Mouse (Mus musculus): ENCODE measurements around the gene I0C0044D17Rik. TPM values are rescaled to one million over a fixed set of nuclear protein-coding genes. Genes with fewer than 3 reads are reported as not detected.

The I0C0044D17Rik gene
- polyA plus RNA-seq, 1 experiment from 2014 or later: not detected

DNA sequence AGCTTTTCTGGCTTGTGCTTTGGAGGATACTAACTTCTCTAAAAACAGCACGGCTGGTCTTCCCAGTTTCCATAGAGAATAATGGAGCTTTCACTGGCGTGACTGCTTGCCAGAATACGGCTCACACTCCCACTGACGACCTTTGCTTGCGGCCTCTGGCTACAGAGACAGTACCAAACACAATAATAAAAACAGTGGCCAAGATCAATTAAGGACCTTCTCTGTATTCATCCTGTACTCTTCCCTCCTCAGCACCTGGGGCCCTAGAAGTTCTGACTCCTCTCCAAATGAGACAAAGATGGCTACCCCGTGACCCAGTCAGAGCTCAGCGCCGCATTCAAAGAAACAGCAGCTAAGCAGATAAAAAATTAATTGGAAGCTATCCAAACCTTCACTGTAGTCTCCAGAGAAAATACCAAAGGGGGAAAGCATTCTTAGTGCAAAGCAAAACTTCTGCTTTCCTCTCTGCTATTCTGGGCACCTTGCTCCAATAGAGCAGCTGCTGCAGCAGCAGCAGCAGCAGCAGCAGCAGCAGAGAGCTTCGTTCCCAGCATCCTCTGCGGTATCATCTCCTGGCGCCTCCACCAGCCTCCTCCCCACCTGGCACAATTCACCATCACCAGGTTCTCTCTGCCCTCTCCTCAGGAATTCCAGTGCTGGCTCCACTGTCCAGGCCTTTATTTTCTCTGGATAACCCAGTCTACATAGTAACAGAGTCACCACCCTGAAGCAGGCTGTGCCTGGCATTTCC is 26.9 kb downstream of the I0C0044D17Rik start:
- Histone ChIP-seq H3K9me3 (replicated peaks) (no peaks in the 10 kb centered on the region), H3K4me1 (replicated peaks) (no peaks in the 10 kb centered on the region), H3K27me3 (no peaks in the 10 kb centered on the region), H3K27ac (replicated peaks) (no peak overlapping the region), H3K4me2 (no peak overlapping the region), H3K36me3 (replicated peaks) (no peaks in the 10 kb centered on the region), H3K4me3 (replicated peaks) (no peak overlapping the region), H3K9ac (no peak overlapping the region)
- ATAC-seq (ENCODE audit: insufficient read depth): no peak
- WGBS (ENCODE audit: insufficient replicate concordance): 67% methylated on average over 11 of the region's 11 CpGs

DNA sequence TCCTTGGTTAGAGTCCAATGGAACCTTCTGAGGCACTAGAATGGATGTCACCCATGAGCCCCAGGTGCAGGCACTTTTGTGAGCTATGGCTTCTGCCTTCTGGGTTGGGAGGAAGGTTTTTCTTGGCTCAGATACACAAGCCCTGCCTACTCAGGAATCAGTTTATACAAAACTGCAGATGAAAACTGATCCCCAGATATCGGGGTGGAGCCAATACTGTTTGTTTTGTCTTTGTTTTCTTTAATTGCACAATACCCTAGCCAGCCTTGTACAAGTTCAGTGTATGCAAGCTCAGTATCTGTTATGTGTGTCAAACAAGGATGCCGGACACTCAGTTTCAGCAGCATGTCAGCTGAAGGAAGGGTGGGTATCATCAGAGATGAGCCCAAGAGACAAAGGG is 28.4 kb downstream of the I0C0044D17Rik start:
- 49% methylated on average over 2 of the region's 2 CpGs for WGBS (ENCODE audit: insufficient replicate concordance)
- H3K4me1 ChIP-seq (replicated peaks): no peaks in the 10 kb centered on the region
- no peaks in the 10 kb centered on the region for H3K36me3 ChIP-seq (replicated peaks)
- no peak overlapping the region for H3K4me3 ChIP-seq (replicated peaks)
- no peaks in the 10 kb centered on the region for H3K27me3 ChIP-seq
- H3K9me3 ChIP-seq (replicated peaks): no peaks in the 10 kb centered on the region
- no peak overlapping the region for H3K4me2 ChIP-seq
- no peak overlapping the region for H3K27ac ChIP-seq (replicated peaks)
- no peak for ATAC-seq (ENCODE audit: insufficient read depth)
- H3K9ac ChIP-seq: no peak overlapping the region

DNA sequence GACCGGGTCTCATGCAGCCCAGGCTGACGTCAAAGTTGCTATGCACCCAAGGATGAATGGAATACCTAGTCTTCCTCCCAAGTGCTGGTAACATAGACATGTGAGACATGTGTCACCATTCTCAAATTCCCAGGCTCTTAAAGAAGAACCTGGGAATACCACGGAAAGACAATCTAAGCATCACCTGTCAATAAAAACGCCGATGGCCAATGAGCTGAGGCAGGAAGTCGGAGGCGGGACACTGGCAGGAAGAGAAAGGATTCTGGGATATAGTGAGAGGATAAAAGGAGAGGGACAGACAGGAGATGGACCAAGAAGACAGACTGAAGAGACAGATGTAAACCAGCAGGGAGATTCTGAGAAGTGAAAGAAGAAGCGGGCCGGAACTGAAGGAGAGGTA is 30.2 kb downstream of the I0C0044D17Rik start:
- no peaks in the 10 kb centered on the region for H3K9me3 ChIP-seq (replicated peaks)
- no peak overlapping the region for H3K27ac ChIP-seq (replicated peaks)
- no peak overlapping the region for H3K9ac ChIP-seq
- 83% methylated on average over 9 of the region's 9 CpGs for WGBS (ENCODE audit: insufficient replicate concordance)
- no peak overlapping the region for H3K4me3 ChIP-seq (replicated peaks)
- no peaks in the 10 kb centered on the region for H3K27me3 ChIP-seq
- peaks cover 3% of the 10 kb centered on the region; the same call in 1 of the 2 replicates for H3K4me1 ChIP-seq (replicated peaks)
- no peak overlapping the region for H3K4me2 ChIP-seq
- no peaks in the 10 kb centered on the region for H3K36me3 ChIP-seq (replicated peaks)
- no peak for ATAC-seq (ENCODE audit: insufficient read depth)

DNA sequence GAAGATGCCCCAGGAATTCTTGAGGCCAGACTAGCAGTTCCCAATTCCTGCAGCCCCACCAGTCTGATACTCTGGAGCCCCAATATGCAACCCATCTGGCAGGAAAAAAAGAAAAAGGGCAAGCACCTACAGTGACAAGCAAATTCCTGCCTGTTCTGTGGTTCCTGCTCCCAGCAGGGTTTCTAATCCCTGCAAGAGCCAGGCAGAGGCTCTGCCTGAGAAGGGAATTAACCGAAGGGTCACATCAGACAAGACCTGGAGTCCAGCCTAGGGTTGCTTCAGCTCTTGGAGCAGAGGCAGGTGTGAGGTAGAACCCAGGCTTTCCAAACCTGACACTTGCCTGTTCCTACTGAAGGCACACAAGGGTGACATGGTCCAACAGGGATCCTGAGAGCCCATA is 32.9 kb downstream of the I0C0044D17Rik start:
- Histone ChIP-seq H3K36me3 (replicated peaks) (no peaks in the 10 kb centered on the region), H3K9ac (no peak overlapping the region), H3K4me1 (replicated peaks) (peaks cover 3% of the 10 kb centered on the region; the same call in 1 of the 2 replicates), H3K4me2 (no peak overlapping the region), H3K27ac (replicated peaks) (no peak overlapping the region), H3K4me3 (replicated peaks) (no peak overlapping the region), H3K27me3 (no peaks in the 10 kb centered on the region), H3K9me3 (replicated peaks) (no peaks in the 10 kb centered on the region)
- 47% methylated on average over 1 of the region's 1 CpGs for WGBS (ENCODE audit: insufficient replicate concordance)
- no peak for ATAC-seq (ENCODE audit: insufficient read depth)

DNA sequence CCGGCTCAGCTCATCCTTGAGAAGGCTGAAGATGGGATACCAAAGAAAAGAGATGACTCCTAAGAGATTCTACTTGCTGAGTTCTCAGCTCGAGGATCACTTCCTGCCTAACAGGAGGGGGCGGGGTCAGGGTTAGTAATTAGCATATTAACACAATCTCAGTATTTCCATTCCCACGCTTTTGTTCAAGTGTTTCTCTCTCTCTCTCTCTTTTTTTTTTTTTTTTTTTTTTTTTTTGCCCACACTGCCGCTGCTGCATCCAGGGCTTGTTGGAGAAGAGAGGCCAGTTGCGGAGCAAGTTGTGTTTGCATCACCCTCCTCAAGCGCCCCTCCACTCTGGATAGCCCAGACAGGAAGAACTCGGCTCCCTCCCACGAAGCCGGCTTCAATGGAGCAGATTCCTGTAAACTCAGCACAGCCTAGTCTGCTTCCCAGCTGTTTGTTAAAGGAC is 33.8 kb downstream of the I0C0044D17Rik start:
- Histone ChIP-seq H3K36me3 (replicated peaks) (no peaks in the 10 kb centered on the region), H3K27me3 (no peaks in the 10 kb centered on the region), H3K9ac (no peak overlapping the region), H3K4me2 (peak overlapping the region; percentile 10; the same call in 1 of the 2 replicates), H3K4me3 (replicated peaks) (no peak overlapping the region), H3K4me1 (replicated peaks) (peaks cover 3% of the 10 kb centered on the region; the same call in 1 of the 2 replicates), H3K9me3 (replicated peaks) (no peaks in the 10 kb centered on the region), H3K27ac (replicated peaks) (no peak overlapping the region)
- ATAC-seq (ENCODE audit: insufficient read depth): no peak
- 5% methylated on average over 10 of the region's 10 CpGs for WGBS (ENCODE audit: insufficient replicate concordance)

DNA sequence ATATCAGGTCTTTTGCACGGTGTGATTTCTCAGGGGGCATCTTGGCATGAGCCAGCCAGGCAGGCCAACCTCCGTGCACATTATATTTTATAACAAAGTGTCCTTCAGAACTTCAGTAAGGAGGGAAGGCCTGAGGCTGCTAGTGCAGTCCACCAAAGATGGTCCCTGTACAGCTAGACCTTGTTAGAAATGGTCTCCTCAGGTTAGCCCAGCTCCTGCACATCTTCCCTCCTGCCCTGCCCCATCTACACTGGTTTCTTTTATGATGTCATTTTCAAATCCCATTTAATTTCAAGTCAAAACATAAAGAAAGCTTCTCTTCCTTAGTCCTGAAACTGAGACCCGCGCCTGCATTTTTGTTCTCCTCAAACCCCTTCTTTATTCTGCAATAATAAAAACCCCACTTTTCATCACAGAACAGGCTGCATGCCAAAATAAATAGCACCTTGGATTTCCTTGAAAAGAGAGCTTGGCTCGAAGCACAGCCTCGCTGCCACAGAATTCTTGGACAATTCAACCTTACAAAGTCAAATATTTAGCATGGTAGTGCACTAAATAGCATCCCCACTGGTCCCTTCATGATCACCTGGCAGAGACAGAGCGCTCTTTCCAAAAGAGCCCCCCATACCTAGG is 34.4 kb downstream of the I0C0044D17Rik start:
- H3K4me2 ChIP-seq: 0 out of 2 replicates have a peak overlapping the region, but pooled peaks have one; percentile 10
- H3K36me3 ChIP-seq (replicated peaks): no peaks in the 10 kb centered on the region
- H3K27me3 ChIP-seq: no peaks in the 10 kb centered on the region
- H3K4me1 ChIP-seq (replicated peaks): peaks cover 3% of the 10 kb centered on the region; the same call in 1 of the 2 replicates
- H3K9ac ChIP-seq: no peak overlapping the region
- H3K4me3 ChIP-seq (replicated peaks): no peak overlapping the region
- H3K9me3 ChIP-seq (replicated peaks): no peaks in the 10 kb centered on the region
- H3K27ac ChIP-seq (replicated peaks): no peak overlapping the region
- WGBS (ENCODE audit: insufficient replicate concordance): 51% methylated on average over 7 of the region's 7 CpGs
- no peak for ATAC-seq (ENCODE audit: insufficient read depth)

DNA sequence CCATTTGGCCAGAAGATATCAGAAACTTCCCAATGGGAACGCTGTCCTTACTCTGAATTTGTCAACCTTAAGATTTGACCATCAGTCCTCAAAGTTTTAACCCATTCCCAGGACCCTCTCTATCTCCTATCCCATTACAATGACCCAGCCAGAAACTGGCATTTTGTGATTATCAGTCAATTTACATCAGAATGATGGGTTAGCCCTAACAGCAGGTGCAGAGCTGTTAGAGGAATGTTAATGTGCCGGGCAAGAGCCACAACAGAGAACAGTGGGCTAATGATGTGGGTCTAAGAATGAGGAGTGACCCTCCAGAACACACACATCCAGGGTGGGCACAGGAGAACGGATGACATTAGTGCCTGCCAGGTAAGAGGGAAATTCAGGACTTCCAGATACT is 37.4 kb downstream of the I0C0044D17Rik start:
- no peak overlapping the region for H3K9ac ChIP-seq
- no peaks in the 10 kb centered on the region for H3K27me3 ChIP-seq
- no peak overlapping the region for H3K4me2 ChIP-seq
- no peak for ATAC-seq (ENCODE audit: insufficient read depth)
- no peaks in the 10 kb centered on the region for H3K36me3 ChIP-seq (replicated peaks)
- peaks cover 3% of the 10 kb centered on the region; the same call in 1 of the 2 replicates for H3K4me1 ChIP-seq (replicated peaks)
- H3K9me3 ChIP-seq (replicated peaks): no peaks in the 10 kb centered on the region
- H3K4me3 ChIP-seq (replicated peaks): no peak overlapping the region
- WGBS (ENCODE audit: insufficient replicate concordance): 34% methylated on average over 3 of the region's 3 CpGs
- H3K27ac ChIP-seq (replicated peaks): no peak overlapping the region

DNA sequence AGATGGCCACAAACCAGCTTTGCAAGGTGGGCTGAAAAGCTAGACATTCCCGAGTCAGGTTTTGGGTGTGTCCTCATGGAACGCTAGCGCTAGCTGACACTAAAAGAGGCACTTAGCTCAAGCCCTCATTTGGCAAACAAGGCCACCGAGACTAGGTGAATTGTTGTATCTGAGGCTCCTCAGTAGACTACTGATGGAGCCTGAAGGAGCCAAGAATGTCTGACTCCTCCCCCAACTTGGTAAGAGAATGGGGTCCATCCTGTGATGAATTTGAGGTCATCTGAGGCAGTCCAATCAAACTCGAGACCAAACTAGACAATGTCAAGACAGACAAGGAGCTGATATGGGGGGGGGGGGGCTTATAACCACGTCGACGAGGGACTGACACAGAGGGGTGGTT is 37.8 kb downstream of the I0C0044D17Rik start:
- Histone ChIP-seq H3K4me2 (no peak overlapping the region), H3K9me3 (replicated peaks) (no peaks in the 10 kb centered on the region), H3K4me3 (replicated peaks) (no peak overlapping the region), H3K27me3 (no peaks in the 10 kb centered on the region), H3K9ac (no peak overlapping the region), H3K36me3 (replicated peaks) (no peaks in the 10 kb centered on the region), H3K4me1 (replicated peaks) (peaks cover 3% of the 10 kb centered on the region; the same call in 1 of the 2 replicates), H3K27ac (replicated peaks) (no peak overlapping the region)
- 38% methylated on average over 8 of the region's 8 CpGs for WGBS (ENCODE audit: insufficient replicate concordance)
- no peak for ATAC-seq (ENCODE audit: insufficient read depth)

DNA sequence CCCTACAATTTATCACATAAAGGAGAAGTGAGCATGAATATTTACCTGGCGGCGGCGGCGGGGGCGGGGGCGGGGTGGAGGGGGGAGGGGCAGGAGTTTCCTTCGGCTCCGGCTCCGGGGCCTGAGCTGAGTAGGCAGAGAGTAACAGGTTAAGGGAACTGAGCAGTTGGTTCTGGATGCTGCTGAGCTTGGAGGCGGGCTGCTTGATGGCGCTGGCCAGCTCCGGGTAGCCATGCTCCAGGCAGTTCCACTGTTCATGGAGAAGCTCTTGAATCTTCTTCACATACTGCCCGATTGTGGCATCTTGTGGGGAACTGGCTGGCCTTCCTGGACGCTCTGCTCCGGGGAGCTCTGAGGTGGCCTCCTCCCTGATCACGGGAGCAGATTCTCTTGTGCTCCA is 45.4 kb downstream of the I0C0044D17Rik start:
- ATAC-seq (ENCODE audit: insufficient read depth): no peak
- Histone ChIP-seq H3K9me3 (replicated peaks) (no peaks in the 10 kb centered on the region), H3K4me2 (no peak overlapping the region), H3K27ac (replicated peaks) (no peak overlapping the region), H3K9ac (no peak overlapping the region), H3K36me3 (replicated peaks) (no peaks in the 10 kb centered on the region), H3K4me3 (replicated peaks) (no peak overlapping the region), H3K27me3 (peaks cover 9% of the 10 kb centered on the region; the same call in 1 of the 2 replicates), H3K4me1 (replicated peaks) (no peaks in the 10 kb centered on the region)
- WGBS (ENCODE audit: insufficient replicate concordance): 20% methylated on average over 16 of the region's 16 CpGs

DNA sequence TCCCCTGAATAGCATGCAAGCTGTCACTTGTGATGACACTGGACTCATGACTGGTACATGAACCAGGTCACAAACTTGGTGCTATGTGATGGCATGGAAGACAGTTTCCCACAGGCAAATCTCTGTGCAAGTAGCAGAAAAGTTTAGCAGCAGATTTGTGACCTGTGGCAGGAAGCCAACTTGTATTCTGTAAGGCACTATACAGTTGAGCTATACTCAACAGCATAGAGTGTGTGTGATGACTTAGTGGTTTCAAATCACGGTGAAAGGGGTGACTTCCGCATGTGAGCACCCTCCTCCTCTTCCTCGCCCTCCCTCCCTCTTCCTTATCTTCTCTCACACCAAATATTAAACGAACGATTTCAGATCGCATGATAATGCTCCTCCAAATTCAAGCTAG is 46.2 kb downstream of the I0C0044D17Rik start:
- Histone ChIP-seq H3K27ac (replicated peaks) (no peak overlapping the region), H3K36me3 (replicated peaks) (no peaks in the 10 kb centered on the region), H3K4me3 (replicated peaks) (no peak overlapping the region), H3K9me3 (replicated peaks) (no peaks in the 10 kb centered on the region), H3K4me2 (no peak overlapping the region), H3K9ac (no peak overlapping the region), H3K4me1 (replicated peaks) (no peaks in the 10 kb centered on the region), H3K27me3 (peaks cover 9% of the 10 kb centered on the region; the same call in 1 of the 2 replicates)
- ATAC-seq (ENCODE audit: insufficient read depth): no peak
- 57% methylated on average over 6 of the region's 6 CpGs for WGBS (ENCODE audit: insufficient replicate concordance)

DNA sequence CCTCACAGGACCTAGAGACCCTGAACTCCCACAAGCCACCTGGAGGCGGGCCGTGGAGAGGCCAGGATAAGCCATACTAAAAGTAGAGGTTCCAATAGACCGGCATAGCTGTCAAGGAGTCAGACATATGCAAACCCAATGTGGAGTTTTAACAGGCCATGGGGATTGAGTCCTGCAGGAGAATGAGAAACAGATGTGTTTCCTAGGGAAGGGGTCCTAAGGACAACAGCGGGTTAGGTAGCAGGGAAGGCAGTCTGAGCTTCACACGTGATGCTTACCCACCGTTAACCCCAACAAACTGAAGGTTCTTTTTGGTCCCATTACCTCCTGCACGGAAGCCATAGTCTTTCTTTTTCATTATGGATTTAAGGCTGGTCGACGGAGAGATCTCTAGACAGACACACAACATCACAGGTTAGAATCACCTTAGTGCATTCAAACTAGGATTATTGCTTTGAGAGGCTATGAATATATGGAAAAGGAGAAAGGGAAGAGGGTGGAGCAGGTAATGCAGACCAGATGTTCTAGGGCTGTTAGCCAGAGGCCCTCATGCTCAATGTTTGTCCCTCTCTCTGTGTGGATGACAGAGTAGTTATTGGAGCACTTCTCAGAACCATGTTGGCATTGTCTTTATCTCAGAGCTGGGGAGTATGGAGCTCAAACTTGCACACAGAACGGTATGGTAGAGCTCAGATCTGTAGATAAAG is 46.8 kb downstream of the I0C0044D17Rik start:
- no peak for ATAC-seq (ENCODE audit: insufficient read depth)
- WGBS (ENCODE audit: insufficient replicate concordance): 68% methylated on average over 10 of the region's 10 CpGs

More for the DNA sequence above, 46.8 kb downstream of the I0C0044D17Rik start:
- H3K27ac ChIP-seq (replicated peaks): no peak overlapping the region
- H3K4me2 ChIP-seq: no peak overlapping the region
- H3K27me3 ChIP-seq: peaks cover 9% of the 10 kb centered on the region; the same call in 1 of the 2 replicates
- H3K9me3 ChIP-seq (replicated peaks): no peaks in the 10 kb centered on the region
- no peaks in the 10 kb centered on the region for H3K4me1 ChIP-seq (replicated peaks)
- H3K36me3 ChIP-seq (replicated peaks): no peaks in the 10 kb centered on the region
- H3K9ac ChIP-seq: no peak overlapping the region
- no peak overlapping the region for H3K4me3 ChIP-seq (replicated peaks)
